Mouse (Mus musculus): ENCODE results near the gene Prss50. TPM values are rescaled to one million over a fixed set of nuclear protein-coding genes. Genes with fewer than 3 reads are reported as not detected.

Prss50 gene
- total and polyA plus RNA-seq, 3 experiments: not detected

DNA sequence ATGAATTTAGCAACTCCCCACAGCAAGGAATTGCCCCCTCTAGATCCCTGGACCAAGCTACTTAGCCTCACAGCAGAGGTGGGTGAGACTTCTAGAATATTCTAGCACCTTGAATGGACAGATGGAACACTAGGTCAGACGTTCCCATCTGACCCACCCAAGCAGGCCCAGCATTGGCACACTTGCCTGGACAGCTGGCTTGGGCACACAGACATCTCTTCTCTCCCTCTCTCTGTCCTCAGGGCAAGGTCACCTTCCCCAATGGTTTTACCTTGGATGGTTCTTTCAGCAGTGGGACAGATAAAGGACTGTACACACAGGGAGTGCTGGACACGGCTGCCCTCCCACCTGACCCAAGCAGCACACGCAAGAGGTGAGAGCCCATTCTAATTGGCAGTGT is 34.8 kb downstream of the Prss50 start:
- TF ChIP-seq ZNF384 (IDR thresholded peaks at IDR 0.05; ENCODE audit: low read depth, low read length) (no peak), USF2 (conservative IDR thresholded peaks at IDR 0.05; ENCODE audit: low read depth, low read length) (no peak), USF1 (IDR thresholded peaks at IDR 0.05; ENCODE audit: low read depth, low read length) (no peak), E2F4 (IDR thresholded peaks at IDR 0.05; ENCODE audit: insufficient replicate concordance, low read depth, low read length) (no peak), TBP (conservative IDR thresholded peaks at IDR 0.05; ENCODE audit: low read depth, low read length) (no peak), RCOR1 (conservative IDR thresholded peaks at IDR 0.05; ENCODE audit: low read depth, low read length) (no peak), POLR2AphosphoS2 (IDR thresholded peaks at IDR 0.05; ENCODE audit: low read depth, low read length) (no peak), MAFK (IDR thresholded peaks at IDR 0.05; ENCODE audit: insufficient replicate concordance, low read length) (no peak), POLR2A (IDR thresholded peaks at IDR 0.05; ENCODE audit: low read depth, low read length) (no peak), JUN (IDR thresholded peaks at IDR 0.05; ENCODE audit: insufficient read depth, low read depth, low read length) (no peak), JUND (conservative IDR thresholded peaks at IDR 0.05; ENCODE audit: low read depth, low read length) (no peak), EP300 (IDR thresholded peaks at IDR 0.05; ENCODE audit: low read length) (no peak), BHLHE40 (IDR thresholded peaks at IDR 0.05; ENCODE audit: low read depth, low read length) (no peak), ZKSCAN1 (IDR thresholded peaks at IDR 0.05; ENCODE audit: borderline replicate concordance, low read depth, low read length) (no peak), MXI1 (IDR thresholded peaks at IDR 0.05; ENCODE audit: low read depth, low read length) (no peak), ZC3H11A (IDR thresholded peaks at IDR 0.05; ENCODE audit: low read depth, low read length) (no peak), RAD21 (IDR thresholded peaks at IDR 0.05; ENCODE audit: low read depth, low read length) (no peak), ZMIZ1 (IDR thresholded peaks at IDR 0.05; ENCODE audit: low read depth, low read length) (no peak), MEF2A (IDR thresholded peaks at IDR 0.05; ENCODE audit: borderline replicate concordance, low read depth, low read length) (no peak), NELFE (IDR thresholded peaks at IDR 0.05; ENCODE audit: low read depth, low read length) (no peak)
- Histone ChIP-seq H3K9ac (ENCODE audit: insufficient read depth, low read depth) (no peak overlapping the region), H3K4me2 (ENCODE audit: insufficient read depth, low read depth, poor library complexity, severe bottlenecking) (no peak overlapping the region), H3K27ac (ENCODE audit: insufficient read depth, low read depth) (no peak overlapping the region), H3K9me3 (replicated peaks; ENCODE audit: low read length) (no peaks in the 10 kb centered on the region), H3K27me3 (replicated peaks) (no peaks in the 10 kb centered on the region), H3K4me3 (replicated peaks in 1 of 3; ENCODE audit: low read depth in 2 of 3, low read length in 2 of 3, poor library complexity in 1 of 3) (no peak overlapping the region), H3K36me3 (replicated peaks in 1 of 2; ENCODE audit: control insufficient read depth in 1 of 2, insufficient read depth in 1 of 2, low read length in 1 of 2) (peaks cover 0 to 64% of the 10 kb centered on the region in 2 experiments), H3K79me2 (replicated peaks; ENCODE audit: control insufficient read depth, extremely low read depth, insufficient read depth, poor library complexity, severe bottlenecking) (no peaks in the 10 kb centered on the region), H3K4me1 (ENCODE audit: control insufficient read depth in 1 of 2, insufficient read depth in 2 of 2) (peaks cover 4 to 59% of the 10 kb centered on the region in 2 experiments; a peak in 3 of 4 replicates)
- in situ Hi-C loops (cut with MboI; ENCODE audit: low pct_ligation_motif_present, low pct_unique_long_range_greater_than_20kb, low sequenced_read_pairs): no loop called here
- dilution Hi-C loops (cut with MboI; ENCODE audit: extremely low pct_ligation_motif_present, extremely low pct_unique_long_range_greater_than_20kb, low sequenced_read_pairs): no loop called here
- DNase-seq (ENCODE audit: extremely low read depth): no peak

GRCm38 (mm10) chr9:110893429-110893828 is 35.7 kb downstream of the Prss50 start:
- in situ Hi-C loops (cut with MboI; ENCODE audit: low pct_ligation_motif_present, low pct_unique_long_range_greater_than_20kb, low sequenced_read_pairs) (no loop called here), dilution Hi-C loops (cut with MboI; ENCODE audit: extremely low pct_ligation_motif_present, extremely low pct_unique_long_range_greater_than_20kb, low sequenced_read_pairs) (no loop called here)
- Histone ChIP-seq H3K36me3 (replicated peaks in 1 of 2; ENCODE audit: control insufficient read depth in 1 of 2, insufficient read depth in 1 of 2, low read length in 1 of 2) (peaks cover 0 to 73% of the 10 kb centered on the region in 2 experiments), H3K79me2 (replicated peaks; ENCODE audit: control insufficient read depth, extremely low read depth, insufficient read depth, poor library complexity, severe bottlenecking) (no peaks in the 10 kb centered on the region), H3K9ac (ENCODE audit: insufficient read depth, low read depth) (no peak overlapping the region), H3K4me1 (ENCODE audit: control insufficient read depth in 1 of 2, insufficient read depth in 2 of 2) (peaks cover 4 to 52% of the 10 kb centered on the region in 2 experiments; a peak in 3 of 4 replicates), H3K4me2 (ENCODE audit: insufficient read depth, low read depth, poor library complexity, severe bottlenecking) (no peak overlapping the region), H3K9me3 (replicated peaks; ENCODE audit: low read length) (no peaks in the 10 kb centered on the region), H3K27me3 (replicated peaks) (no peaks in the 10 kb centered on the region), H3K4me3 (replicated peaks in 1 of 3; ENCODE audit: low read depth in 2 of 3, low read length in 2 of 3, poor library complexity in 1 of 3) (no peak overlapping the region), H3K27ac (ENCODE audit: insufficient read depth, low read depth) (no peak overlapping the region)
- TF ChIP-seq POLR2AphosphoS2 (IDR thresholded peaks at IDR 0.05; ENCODE audit: low read depth, low read length) (no peak), IRF4 (IDR thresholded peaks at IDR 0.05; ENCODE audit: low read depth, low read length) (no peak), MYC (IDR thresholded peaks at IDR 0.05; ENCODE audit: low read depth, low read length) (no peak), CHD2 (IDR thresholded peaks at IDR 0.05; ENCODE audit: low read length) (no peak), RCOR1 (conservative IDR thresholded peaks at IDR 0.05; ENCODE audit: low read depth, low read length) (no peak), CTCF (conservative IDR thresholded peaks at IDR 0.05 in 1 of 2, IDR thresholded peaks at IDR 0.05 in 1 of 2; ENCODE audit: low read depth in 2 of 2, low read length in 2 of 2) (no peak)
- DNase-seq (ENCODE audit: extremely low read depth): no peak
